Mouse (Mus musculus) cortical plate, adult 2 months (tissue): ENCODE measurements at regions not wholly inside any gene's neighbourhood (a gene's known extent, or its start where the extent isn't known, plus 50 kb on each side); places are given as distances from the start of the nearest gene placed in this dataset.

ENCODE experiments used
- CTCF ChIP-seq: fragments of 200-500 bp; IDR thresholded peaks from 2 replicates; pipeline ENCODE4 v1.5.1; 2011; ENCODE audit warnings: mild to moderate bottlenecking, control low read depth, low read length; ENCODE audit not compliant: insufficient read depth; ENCODE audit errors: extremely low read depth
- POLR2A ChIP-seq: fragments of 200-500 bp; IDR thresholded peaks from 2 replicates; pipeline ENCODE4 v1.6.1; 2011; ENCODE audit warnings: mild to moderate bottlenecking, low read length, control low read depth; ENCODE audit not compliant: insufficient read depth; ENCODE audit errors: extremely low read depth

DNA sequence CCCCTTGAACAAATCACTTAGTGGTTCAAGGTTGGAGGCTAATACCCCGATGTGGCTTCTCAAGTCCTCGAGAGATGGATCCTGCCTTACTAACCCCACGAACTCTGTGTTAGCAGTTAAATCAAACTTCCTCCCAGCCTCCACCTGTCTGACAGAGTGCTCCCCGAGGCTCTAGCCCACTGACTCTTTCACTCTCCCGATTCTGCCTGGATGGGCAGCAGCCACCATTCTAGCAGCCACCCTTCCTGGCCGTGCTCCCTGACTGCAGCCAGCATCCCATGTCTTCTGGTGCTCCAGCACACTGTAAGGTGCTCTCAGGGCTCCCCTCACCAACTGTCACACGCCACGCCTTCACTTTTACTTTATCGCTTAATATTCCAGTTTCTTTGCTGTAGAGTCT is 173.6 kb upstream of the Lpp start:
- TF ChIP-seq CTCF: no peak
- no peak for TF ChIP-seq POLR2A
